27 mouse cellular contexts compared by ENCODE assay signal in the genomic region with DNA sequence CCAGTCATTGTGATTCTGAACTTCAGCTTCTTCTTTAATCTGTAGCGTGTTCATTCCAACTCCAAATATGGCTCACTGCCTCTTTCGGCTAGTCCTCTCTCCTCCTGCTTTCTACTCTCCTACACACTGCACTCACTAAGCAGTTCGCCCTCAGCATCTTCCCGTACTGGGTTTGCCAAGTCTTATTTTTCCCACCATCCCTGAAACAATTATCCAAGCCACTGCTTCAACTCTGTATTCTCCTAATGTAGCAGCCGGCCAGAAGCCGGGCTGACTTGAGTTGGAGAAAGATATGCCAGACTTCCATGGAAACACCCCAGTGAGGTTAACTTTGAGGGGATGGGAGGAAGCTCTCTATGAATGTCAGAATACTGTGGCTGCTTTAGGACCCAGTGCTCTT. TPM values are rescaled to one million over a fixed set of nuclear protein-coding genes. Genes with fewer than 3 reads are reported as not detected.
A peak's percentile ranks its signal among the peaks of the same experiment; 100 is the strongest.
DNase-seq lines count a peak whose midpoint lies in the region; ATAC-seq and TF ChIP-seq lines count a peak whose summit lies in the region.
"Had no signal": no experiment of that assay in that cellular context is flagged by ENCODE, and none has a peak within 500 bp of the region (broad histone marks: within the 10 kb centered on the region; RNA-seq: fewer than 3 reads in every experiment).

No protein-coding gene starts in this region.

- 77% methylated on average over 6 of the region's 6 CpGs for WGBS in hindbrain, embryonic 16.5 days
- WGBS in hindbrain, embryonic 13.5 days = 86% methylated on average over 6 of the region's 6 CpGs

- H3K27ac ChIP-seq in gastrocnemius, adult 2 months = peak overlapping the region; percentile 8; the same call in 1 of the 2 replicates
- H3K27ac ChIP-seq in hindbrain, embryonic 16.5 days (ENCODE audit: low read depth, low read length) = no peak overlapping the region
- H3K27ac ChIP-seq in hindbrain, embryonic 13.5 days = no peak overlapping the region
- H3K27ac ChIP-seq in embryonic fibroblast, embryonic 13.5 days (ENCODE audit: insufficient read depth, low read length) = peak overlapping the region; percentile 77
- H3K27ac ChIP-seq: embryonic facial prominence, embryonic 12.5 days; embryonic facial prominence, embryonic 15.5 days; forebrain, embryonic 13.5 days; heart, embryonic 15.5 days had no signal

- intact Hi-C loops in gastrocnemius, adult 2 months (cut with DNase I) = loop anchor here (5.0 kb wide), 1 partner anchor 34 kb away; no protein-coding TSS in a partner anchor

- no peak overlapping the region for H3K4me2 ChIP-seq in hindbrain, embryonic 16.5 days (ENCODE audit: low read length)
- H3K4me2 ChIP-seq in hindbrain, embryonic 13.5 days = no peak overlapping the region
- H3K4me2 ChIP-seq: embryonic facial prominence, embryonic 12.5 days; embryonic facial prominence, embryonic 15.5 days; forebrain, embryonic 13.5 days; heart, embryonic 12.5 days; heart, embryonic 15.5 days had no signal

- peak; percentile 83 for ATAC-seq in hindbrain, embryonic 16.5 days
- ATAC-seq in hindbrain, embryonic 13.5 days (ENCODE audit: low FRiP score) = no peak
- ATAC-seq: CD4-positive, CD25-positive, alpha-beta regulatory T cell, adult 4 months; forebrain, embryonic 13.5 days; forebrain, embryonic 16.5 days; intestine, postnatal 0 days had no signal

- H3K9me3 ChIP-seq in hindbrain, embryonic 16.5 days (ENCODE audit: control insufficient read depth, low read length) = no peaks in the 10 kb centered on the region
- no peaks in the 10 kb centered on the region for H3K9me3 ChIP-seq in hindbrain, embryonic 13.5 days
- H3K9me3 ChIP-seq: embryonic facial prominence, embryonic 12.5 days; embryonic facial prominence, embryonic 15.5 days; forebrain, embryonic 13.5 days; heart, embryonic 12.5 days; heart, embryonic 15.5 days had no signal

- H3K4me1 ChIP-seq in hindbrain, embryonic 16.5 days (ENCODE audit: control insufficient read depth, insufficient read depth, low read depth, low read length) = no peaks in the 10 kb centered on the region
- no peaks in the 10 kb centered on the region for H3K4me1 ChIP-seq in hindbrain, embryonic 13.5 days (replicated peaks)
- H3K4me1 ChIP-seq in embryonic fibroblast, embryonic 13.5 days (ENCODE audit: control insufficient read depth, insufficient read depth, low read length) = peaks cover 2% of the 10 kb centered on the region; the same call in 1 of the 2 replicates
- H3K4me1 ChIP-seq: embryonic facial prominence, embryonic 12.5 days; embryonic facial prominence, embryonic 15.5 days; forebrain, embryonic 13.5 days; heart, embryonic 12.5 days; heart, embryonic 15.5 days had no signal

- DNase-seq in gastrocnemius, adult 2 months = no peak
- no peak for DNase-seq in gastrocnemius, postnatal 10 days
- peak; percentile 13 for DNase-seq in layer of hippocampus, adult 9-11 months
- no peak for DNase-seq in layer of hippocampus, postnatal 36 days
- no peak for DNase-seq in thymus, postnatal 14 days
- DNase-seq: adrenal gland, adult 2 months; adrenal gland, postnatal 14 days; cerebellum, adult 11 months; cerebellum, adult 9-11 months; cerebellum, postnatal 25 days; gastrocnemius, postnatal 25 days; heart, adult 18-20 months; heart, postnatal 10 days; heart, postnatal 36 days had no signal

- H3K9ac ChIP-seq in hindbrain, embryonic 16.5 days (ENCODE audit: low read depth, low read length) = no peak overlapping the region
- H3K9ac ChIP-seq in hindbrain, embryonic 13.5 days = no peak overlapping the region
- H3K9ac ChIP-seq: embryonic facial prominence, embryonic 12.5 days; embryonic facial prominence, embryonic 15.5 days; forebrain, embryonic 13.5 days; heart, embryonic 12.5 days; heart, embryonic 15.5 days had no signal

- H3K36me3 ChIP-seq in hindbrain, embryonic 16.5 days (ENCODE audit: control insufficient read depth, insufficient read depth, low read length) = no peaks in the 10 kb centered on the region
- H3K36me3 ChIP-seq in hindbrain, embryonic 13.5 days = no peaks in the 10 kb centered on the region
- H3K36me3 ChIP-seq: embryonic facial prominence, embryonic 12.5 days had no signal

- no peaks in the 10 kb centered on the region for H3K27me3 ChIP-seq in hindbrain, embryonic 16.5 days (replicated peaks; ENCODE audit: control insufficient read depth, insufficient read depth, low read length)
- H3K27me3 ChIP-seq in hindbrain, embryonic 13.5 days = no peaks in the 10 kb centered on the region
- H3K27me3 ChIP-seq: embryonic facial prominence, embryonic 12.5 days; embryonic facial prominence, embryonic 15.5 days; forebrain, embryonic 13.5 days; heart, embryonic 12.5 days; heart, embryonic 15.5 days had no signal

- no peak overlapping the region for H3K4me3 ChIP-seq in gastrocnemius, adult 2 months
- no peak overlapping the region for H3K4me3 ChIP-seq in hindbrain, embryonic 16.5 days (ENCODE audit: low read length)
- H3K4me3 ChIP-seq in hindbrain, embryonic 13.5 days = no peak overlapping the region
- no peak overlapping the region for H3K4me3 ChIP-seq in embryonic fibroblast, embryonic 13.5 days (ENCODE audit: insufficient read depth, low read length)
- H3K4me3 ChIP-seq: embryonic facial prominence, embryonic 12.5 days; embryonic facial prominence, embryonic 15.5 days; erythroblast, embryonic 14.5 days; forebrain, embryonic 13.5 days; heart, embryonic 12.5 days; heart, embryonic 15.5 days had no signal

- no peak for TF ChIP-seq CTCF in gastrocnemius, adult 2 months (IDR thresholded peaks at IDR 0.05)
- no peak for TF ChIP-seq CTCF in embryonic fibroblast, embryonic 13.5 days (IDR thresholded peaks at IDR 0.05; ENCODE audit: borderline replicate concordance, insufficient read depth, low read length)

- TF ChIP-seq POLR2A in embryonic fibroblast, embryonic 13.5 days (IDR thresholded peaks at IDR 0.05; ENCODE audit: low read depth, low read length) = no peak

RNA-seq across cellular contexts. Expression of a gene that starts 36.7 kb away (rescaled TPM):
- total RNA-seq in gastrocnemius, adult 2 months (2021) = 100 to 1,000 TPM in 1 of 2 experiments, 10 to 100 TPM in 1; 82.8 to 116 TPM
- 100 to 1,000 TPM; 191 to 215 TPM for total RNA-seq in gastrocnemius, postnatal 10 days (2021)
- 10.9 and 11.5 TPM in 2 replicates for polyA plus RNA-seq in hindbrain, embryonic 16.5 days (2015; fragmentation: Nextera tagmentation; extraction: Ambion mirVana)
- polyA plus RNA-seq in hindbrain, embryonic 13.5 days (2015; fragmentation: Nextera tagmentation; extraction: Ambion mirVana) = 11.7 and 12.0 TPM in 2 replicates
- total RNA-seq in layer of hippocampus, postnatal 36 days (2021) = 10 to 100 TPM; 31.6 to 32.4 TPM
- 30.9 and 37.2 TPM in 2 replicates for polyA plus RNA-seq in embryonic fibroblast, embryonic 13.5 days (2011; ENCODE audit: insufficient read length, low read depth, missing spikeins)
- total RNA-seq: MEL had no signal

Comparison
In these comparisons a context has a peak if more than half of its experiments do, and no peak if none do; other contexts are left out.
1. H3K27ac ChIP-seq: peak in gastrocnemius, adult 2 months (single experiment) and embryonic fibroblast, embryonic 13.5 days (single experiment); none in hindbrain, embryonic 16.5 days (single experiment) and hindbrain, embryonic 13.5 days (single experiment).